Mouse (Mus musculus): ENCODE measurements around the gene Sept9. TPM values are rescaled to one million over a fixed set of nuclear protein-coding genes. Genes with fewer than 3 reads are reported as not detected.

Sept9 gene
- polyA plus RNA-seq (2012) = 0.37 and 0.49 TPM in 2 replicates

GRCm38 (mm10) chr11:117199282-117200175, at the start of gene Sept9:
TSS of gene Sept9 (plus strand) at chr11:117199661.
- Histone ChIP-seq H3K4me1 (ENCODE audit: control insufficient read depth) (no peaks in the 10 kb centered on the region), H3K36me3 (ENCODE audit: control insufficient read depth) (no peaks in the 10 kb centered on the region), H3K27me3 (ENCODE audit: control insufficient read depth) (peaks cover 29% of the 10 kb centered on the region), H3K9me3 (ENCODE audit: control insufficient read depth, low read length) (no peaks in the 10 kb centered on the region), H3K4me3 (replicated peaks) (peak within 1 kb of the TSS; percentile 50)
- TF ChIP-seq TAL1 (IDR thresholded peaks at IDR 0.05; ENCODE audit: low read length) (no peak), GATA1 (IDR thresholded peaks at IDR 0.05; ENCODE audit: low read length) (no peak)

GRCm38 (mm10) chr11:117150467-117150966, 48.9 kb upstream of the Sept9 start:
- peaks cover 96% of the 10 kb centered on the region for H3K36me3 ChIP-seq (ENCODE audit: control insufficient read depth)

GRCm38 (mm10) chr11:117151461-117151860, 48.0 kb upstream of the Sept9 start:
- Histone ChIP-seq H3K4me1 (ENCODE audit: control insufficient read depth) (peaks cover 6% of the 10 kb centered on the region), H3K9me3 (ENCODE audit: control insufficient read depth, low read length) (no peaks in the 10 kb centered on the region), H3K27me3 (ENCODE audit: control insufficient read depth) (no peaks in the 10 kb centered on the region), H3K36me3 (ENCODE audit: control insufficient read depth) (peaks cover 96% of the 10 kb centered on the region), H3K4me3 (replicated peaks) (no peak overlapping the region)
- TF ChIP-seq TAL1 (IDR thresholded peaks at IDR 0.05; ENCODE audit: low read length) = no peak
- TF ChIP-seq GATA1 (IDR thresholded peaks at IDR 0.05; ENCODE audit: low read length) = no peak

More at GRCm38 (mm10) chr11:117150467-117150966, 48.9 kb upstream of the Sept9 start:
- Histone ChIP-seq H3K4me3 (replicated peaks) (no peak overlapping the region), H3K4me1 (ENCODE audit: control insufficient read depth) (no peaks in the 10 kb centered on the region; the same call in 1 of the 2 replicates), H3K9me3 (ENCODE audit: control insufficient read depth, low read length) (no peaks in the 10 kb centered on the region), H3K27me3 (ENCODE audit: control insufficient read depth) (no peaks in the 10 kb centered on the region)
- TF ChIP-seq GATA1 (IDR thresholded peaks at IDR 0.05; ENCODE audit: low read length) (no peak), TAL1 (IDR thresholded peaks at IDR 0.05; ENCODE audit: low read length) (no peak)

- no peak overlapping the region for H3K4me3 ChIP-seq (replicated peaks)
- H3K9me3 ChIP-seq (ENCODE audit: control insufficient read depth, low read length) = no peaks in the 10 kb centered on the region
- TF ChIP-seq TAL1 (IDR thresholded peaks at IDR 0.05; ENCODE audit: low read length) (no peak), GATA1 (IDR thresholded peaks at IDR 0.05; ENCODE audit: low read length) (no peak)
- H3K27me3 ChIP-seq (ENCODE audit: control insufficient read depth) = no peaks in the 10 kb centered on the region
- peaks cover 10% of the 10 kb centered on the region for H3K4me1 ChIP-seq (ENCODE audit: control insufficient read depth)
- peaks cover 96% of the 10 kb centered on the region for H3K36me3 ChIP-seq (ENCODE audit: control insufficient read depth)
Observed at GRCm38 (mm10) chr11:117152541-117152940, 46.9 kb upstream of the Sept9 start.

GRCm38 (mm10) chr11:117153553-117153952, 45.9 kb upstream of the Sept9 start:
- Histone ChIP-seq H3K4me3 (replicated peaks) (no peak overlapping the region), H3K36me3 (ENCODE audit: control insufficient read depth) (peaks cover 96% of the 10 kb centered on the region), H3K9me3 (ENCODE audit: control insufficient read depth, low read length) (no peaks in the 10 kb centered on the region), H3K27me3 (ENCODE audit: control insufficient read depth) (no peaks in the 10 kb centered on the region), H3K4me1 (ENCODE audit: control insufficient read depth) (peaks cover 10% of the 10 kb centered on the region)
- no peak for TF ChIP-seq GATA1 (IDR thresholded peaks at IDR 0.05; ENCODE audit: low read length)
- TF ChIP-seq TAL1 (IDR thresholded peaks at IDR 0.05; ENCODE audit: low read length) = no peak

- no peak overlapping the region for H3K4me3 ChIP-seq (replicated peaks)
- H3K9me3 ChIP-seq (ENCODE audit: control insufficient read depth, low read length) = no peaks in the 10 kb centered on the region
- TF ChIP-seq TAL1 (IDR thresholded peaks at IDR 0.05; ENCODE audit: low read length) = no peak
- TF ChIP-seq GATA1 (IDR thresholded peaks at IDR 0.05; ENCODE audit: low read length) = no peak
- peaks cover 95% of the 10 kb centered on the region for H3K36me3 ChIP-seq (ENCODE audit: control insufficient read depth)
- H3K4me1 ChIP-seq (ENCODE audit: control insufficient read depth) = peaks cover 10% of the 10 kb centered on the region
- no peaks in the 10 kb centered on the region for H3K27me3 ChIP-seq (ENCODE audit: control insufficient read depth)
Observed at GRCm38 (mm10) chr11:117154088-117154815, 45.2 kb upstream of the Sept9 start.

GRCm38 (mm10) chr11:117156725-117157124, 42.7 kb upstream of the Sept9 start:
- Histone ChIP-seq H3K27me3 (ENCODE audit: control insufficient read depth) (no peaks in the 10 kb centered on the region), H3K36me3 (ENCODE audit: control insufficient read depth) (peaks cover 79% of the 10 kb centered on the region), H3K9me3 (ENCODE audit: control insufficient read depth, low read length) (no peaks in the 10 kb centered on the region), H3K4me1 (ENCODE audit: control insufficient read depth) (peaks cover 10% of the 10 kb centered on the region), H3K4me3 (replicated peaks) (peak overlapping the region; percentile 12)
- TF ChIP-seq GATA1 (IDR thresholded peaks at IDR 0.05; ENCODE audit: low read length) = no peak
- no peak for TF ChIP-seq TAL1 (IDR thresholded peaks at IDR 0.05; ENCODE audit: low read length)

GRCm38 (mm10) chr11:117158343-117158742, 41.1 kb upstream of the Sept9 start:
- peaks cover 10% of the 10 kb centered on the region for H3K4me1 ChIP-seq (ENCODE audit: control insufficient read depth)
- peaks cover 65% of the 10 kb centered on the region for H3K36me3 ChIP-seq (ENCODE audit: control insufficient read depth)
- no peak for TF ChIP-seq GATA1 (IDR thresholded peaks at IDR 0.05; ENCODE audit: low read length)
- no peak overlapping the region for H3K4me3 ChIP-seq (replicated peaks)
- no peaks in the 10 kb centered on the region for H3K9me3 ChIP-seq (ENCODE audit: control insufficient read depth, low read length)
- H3K27me3 ChIP-seq (ENCODE audit: control insufficient read depth) = peaks cover 6% of the 10 kb centered on the region
